Mouse (Mus musculus): ENCODE measurements around the gene Mfsd4b2. TPM values are rescaled to one million over a fixed set of nuclear protein-coding genes. Genes with fewer than 3 reads are reported as not detected.
"Not testable (repeated sequence)": the region's sequence is repeated elsewhere in the genome, so short reads cannot be mapped to it uniquely, and the experiment has no call there.

The Mfsd4b2 gene
- polyA plus RNA-seq, 1 experiment from 2014 or later: 0.23 TPM

- H3K9me3 ChIP-seq: no peaks in the 10 kb centered on the region
- ATAC-seq (ENCODE audit: insufficient read depth, low FRiP score, low read depth): no peak
- no peaks in the 10 kb centered on the region for H3K4me1 ChIP-seq
- no peak overlapping the region for H3K4me3 ChIP-seq (replicated peaks)
- WGBS: 71% methylated on average over 7 of the region's 7 CpGs
- H3K4me2 ChIP-seq: no peak overlapping the region
- no peaks in the 10 kb centered on the region for H3K27me3 ChIP-seq (replicated peaks)
- no peak overlapping the region for H3K27ac ChIP-seq
- no peaks in the 10 kb centered on the region for H3K36me3 ChIP-seq
- no peak overlapping the region for H3K9ac ChIP-seq
These were observed 9.8 kb upstream of the Mfsd4b2 start for GRCm38 (mm10) chr10:39936553-39936952.

- not testable (repeated sequence) for H3K27me3 ChIP-seq (replicated peaks); H3K4me1 ChIP-seq; H3K4me3 ChIP-seq (replicated peaks); H3K27ac ChIP-seq; H3K4me2 ChIP-seq; H3K36me3 ChIP-seq; H3K9me3 ChIP-seq; H3K9ac ChIP-seq
- ATAC-seq (ENCODE audit: insufficient read depth, low FRiP score, low read depth): peak; percentile 35; the same call in 1 of the 2 replicates
- WGBS: 58% methylated on average over 8 of the region's 8 CpGs
These were observed 2.2 kb downstream of the Mfsd4b2 start for GRCm38 (mm10) chr10:39924556-39924955.

GRCm38 (mm10) chr10:39912616-39913015 is 14.1 kb downstream of the Mfsd4b2 start:
- no peaks in the 10 kb centered on the region for H3K9me3 ChIP-seq
- H3K9ac ChIP-seq: no peak overlapping the region
- H3K4me3 ChIP-seq (replicated peaks): no peak overlapping the region
- H3K27me3 ChIP-seq (replicated peaks): no peaks in the 10 kb centered on the region
- H3K27ac ChIP-seq: no peak overlapping the region
- H3K4me1 ChIP-seq: no peaks in the 10 kb centered on the region
- H3K4me2 ChIP-seq: no peak overlapping the region
- no peak for ATAC-seq (ENCODE audit: insufficient read depth, low FRiP score, low read depth)
- no peaks in the 10 kb centered on the region for H3K36me3 ChIP-seq

- no peak for ATAC-seq (ENCODE audit: insufficient read depth, low FRiP score, low read depth)
- Histone ChIP-seq H3K9ac (no peak overlapping the region), H3K36me3 (no peaks in the 10 kb centered on the region), H3K27me3 (replicated peaks) (no peaks in the 10 kb centered on the region), H3K4me3 (replicated peaks) (no peak overlapping the region), H3K4me1 (no peaks in the 10 kb centered on the region), H3K27ac (no peak overlapping the region), H3K4me2 (no peak overlapping the region), H3K9me3 (no peaks in the 10 kb centered on the region)
- WGBS: 46% methylated on average over 13 of the region's 13 CpGs
These were observed 17.8 kb downstream of the Mfsd4b2 start for GRCm38 (mm10) chr10:39908768-39909441.

GRCm38 (mm10) chr10:39906799-39907658 is 19.7 kb downstream of the Mfsd4b2 start:
- H3K9ac ChIP-seq: no peak overlapping the region
- peak; percentile 80; the same call in 1 of the 2 replicates for ATAC-seq (ENCODE audit: insufficient read depth, low FRiP score, low read depth)
- H3K27ac ChIP-seq: 0 out of 2 replicates have a peak overlapping the region, but pooled peaks have one; percentile 7
- no peaks in the 10 kb centered on the region for H3K27me3 ChIP-seq (replicated peaks)
- no peaks in the 10 kb centered on the region for H3K9me3 ChIP-seq
- 58% methylated on average over 10 of the region's 10 CpGs for WGBS
- no peak overlapping the region for H3K4me3 ChIP-seq (replicated peaks)
- no peaks in the 10 kb centered on the region for H3K4me1 ChIP-seq
- no peak overlapping the region for H3K4me2 ChIP-seq
- H3K36me3 ChIP-seq: no peaks in the 10 kb centered on the region

- H3K9me3 ChIP-seq: no peaks in the 10 kb centered on the region
- H3K27ac ChIP-seq: no peak overlapping the region
- 76% methylated on average over 3 of the region's 3 CpGs for WGBS
- ATAC-seq (ENCODE audit: insufficient read depth, low FRiP score, low read depth): no peak
- H3K4me2 ChIP-seq: no peak overlapping the region
- H3K4me3 ChIP-seq (replicated peaks): no peak overlapping the region
- no peaks in the 10 kb centered on the region for H3K36me3 ChIP-seq
- no peaks in the 10 kb centered on the region for H3K27me3 ChIP-seq (replicated peaks)
- H3K9ac ChIP-seq: no peak overlapping the region
- H3K4me1 ChIP-seq: no peaks in the 10 kb centered on the region
These were observed 22.5 kb downstream of the Mfsd4b2 start for GRCm38 (mm10) chr10:39904191-39904590.

- Histone ChIP-seq H3K27me3 (replicated peaks) (no peaks in the 10 kb centered on the region), H3K4me3 (replicated peaks) (peak within 1 kb of the TSS; percentile 66), H3K27ac (peak within 1 kb of the TSS; percentile 84), H3K9me3 (no peaks in the 10 kb centered on the region), H3K9ac (peak within 1 kb of the TSS; percentile 62; the same call in 1 of the 2 replicates), H3K4me2 (peak within 1 kb of the TSS; percentile 69), H3K36me3 (no peaks in the 10 kb centered on the region), H3K4me1 (no peaks in the 10 kb centered on the region)
- under 1% methylated on average over 41 of the region's 41 CpGs for WGBS
- ATAC-seq (ENCODE audit: insufficient read depth, low FRiP score, low read depth): peak; percentile 98
These were observed 27.8 kb downstream of the Mfsd4b2 start, which contains the start of gene Mfsd4b4 for GRCm38 (mm10) chr10:39898874-39899371. Gene Mfsd4b4, minus strand, starts transcription at chr10:39899238.

GRCm38 (mm10) chr10:39896503-39896902 is 30.2 kb downstream of the Mfsd4b2 start:
- WGBS: 90% methylated on average over 5 of the region's 5 CpGs
- H3K9ac ChIP-seq: no peak overlapping the region
- H3K36me3 ChIP-seq: no peaks in the 10 kb centered on the region
- H3K9me3 ChIP-seq: no peaks in the 10 kb centered on the region
- no peaks in the 10 kb centered on the region for H3K4me1 ChIP-seq
- H3K27ac ChIP-seq: no peak overlapping the region
- no peaks in the 10 kb centered on the region for H3K27me3 ChIP-seq (replicated peaks)
- ATAC-seq (ENCODE audit: insufficient read depth, low FRiP score, low read depth): no peak
- H3K4me3 ChIP-seq (replicated peaks): no peak overlapping the region
- no peak overlapping the region for H3K4me2 ChIP-seq

GRCm38 (mm10) chr10:39893702-39894697 is 32.7 kb downstream of the Mfsd4b2 start:
- no peak overlapping the region for H3K4me2 ChIP-seq
- no peak for ATAC-seq (ENCODE audit: insufficient read depth, low FRiP score, low read depth)
- no peaks in the 10 kb centered on the region for H3K9me3 ChIP-seq
- no peaks in the 10 kb centered on the region for H3K36me3 ChIP-seq
- H3K4me1 ChIP-seq: no peaks in the 10 kb centered on the region
- no peak overlapping the region for H3K4me3 ChIP-seq (replicated peaks)
- WGBS: 65% methylated on average over 11 of the region's 11 CpGs
- H3K27me3 ChIP-seq (replicated peaks): no peaks in the 10 kb centered on the region
- H3K27ac ChIP-seq: no peak overlapping the region
- no peak overlapping the region for H3K9ac ChIP-seq

GRCm38 (mm10) chr10:39888621-39889020 is 38.1 kb downstream of the Mfsd4b2 start:
- no peak for ATAC-seq (ENCODE audit: insufficient read depth, low FRiP score, low read depth)
- H3K4me1 ChIP-seq: no peaks in the 10 kb centered on the region
- H3K27me3 ChIP-seq (replicated peaks): no peaks in the 10 kb centered on the region
- no peaks in the 10 kb centered on the region for H3K9me3 ChIP-seq
- no peak overlapping the region for H3K4me2 ChIP-seq
- H3K27ac ChIP-seq: no peak overlapping the region
- no peak overlapping the region for H3K4me3 ChIP-seq (replicated peaks)
- no peaks in the 10 kb centered on the region for H3K36me3 ChIP-seq
- 51% methylated on average over 3 of the region's 3 CpGs for WGBS
- no peak overlapping the region for H3K9ac ChIP-seq
